Mouse (Mus musculus) right cerebral cortex, postnatal 25 days (tissue): ENCODE results near the gene Daam1.

ENCODE experiments used
- DNase-seq: peaks from one replicate; pipeline ENCODE4 v3.0.0; 2022

Daam1 gene

DNA sequence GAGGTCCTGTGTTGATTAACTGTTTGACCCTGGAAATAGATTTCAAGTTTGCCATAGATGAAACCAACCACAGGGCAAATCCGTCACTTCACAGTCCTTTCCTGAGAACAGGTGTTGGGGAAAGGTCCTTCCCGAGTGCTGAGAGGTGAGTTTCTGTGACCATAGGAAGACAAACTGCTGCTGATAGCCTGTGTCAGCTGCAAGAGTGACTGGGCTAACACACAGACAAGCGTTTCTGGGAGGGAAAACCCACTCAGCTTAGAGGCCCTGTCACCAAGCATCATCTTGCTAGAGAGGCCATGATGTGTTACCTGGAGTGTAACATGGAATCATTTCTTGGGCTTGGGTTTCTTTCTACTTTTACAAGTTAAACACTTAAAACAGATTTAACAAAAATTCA, 35.1 kb downstream of the Daam1 start:
- no peak for DNase-seq

DNA sequence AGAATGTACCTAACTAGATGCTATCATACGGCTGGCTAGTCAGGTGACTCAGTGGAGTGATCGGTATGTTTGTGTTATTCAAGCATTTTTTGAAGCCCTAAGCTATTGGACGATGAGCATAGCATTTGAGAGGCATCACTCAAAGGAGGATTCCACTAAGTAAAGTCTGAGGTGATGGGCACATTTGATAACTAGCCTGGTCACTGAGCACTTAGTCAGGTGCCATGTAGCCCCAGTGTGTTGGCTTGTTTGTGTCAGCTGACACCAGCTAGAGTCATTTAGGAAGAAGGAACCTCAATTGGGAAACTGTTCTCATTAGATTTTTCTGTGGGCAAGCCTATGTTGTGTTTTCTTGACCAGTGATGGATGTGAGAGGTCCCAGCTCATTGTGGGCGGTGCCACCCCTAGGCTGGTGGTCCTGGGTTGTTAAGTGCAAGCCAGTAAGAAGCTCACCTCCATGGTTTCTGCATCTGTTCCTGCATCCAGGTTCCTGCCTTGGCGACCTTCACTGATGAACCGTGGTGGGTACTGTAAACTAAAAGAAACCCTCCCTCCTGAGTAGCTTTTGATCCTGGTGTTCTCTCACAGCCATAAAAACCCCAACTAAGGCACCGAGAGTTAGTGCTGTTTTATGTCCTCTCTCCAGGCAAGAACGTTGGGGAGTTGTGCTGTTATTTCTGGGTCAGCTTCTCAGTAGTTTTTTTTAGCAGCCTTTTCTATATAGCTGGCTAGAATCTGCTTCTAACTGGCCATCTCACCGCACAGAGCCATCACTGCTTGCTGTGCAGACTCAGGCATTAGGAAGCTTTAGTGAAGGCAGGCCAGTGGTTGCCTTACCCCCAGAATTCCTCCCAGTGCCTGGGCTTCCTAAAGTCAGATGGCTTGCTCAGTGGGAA, 36.7 kb downstream of the Daam1 start:
- DNase-seq: no peak

DNA sequence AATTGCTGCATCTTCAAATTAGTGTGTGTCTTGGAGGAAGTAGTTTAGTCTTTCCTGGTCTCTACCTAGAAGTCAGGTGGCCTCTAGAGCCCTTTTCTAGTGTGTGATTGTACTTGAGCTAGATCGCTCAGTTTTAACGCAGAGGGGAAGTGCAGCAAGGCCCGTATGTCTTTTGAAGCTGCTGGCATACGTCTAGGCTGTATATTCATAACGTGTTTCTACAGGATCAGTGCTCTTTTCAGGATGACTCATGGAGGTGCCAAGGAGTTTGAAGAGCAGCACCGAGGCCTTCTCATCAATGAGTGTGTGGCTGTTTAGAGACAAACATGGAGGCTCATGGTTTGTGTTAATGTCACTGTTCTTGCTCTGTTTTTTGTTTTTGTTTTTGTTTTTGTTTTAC, 39.8 kb downstream of the Daam1 start:
- DNase-seq: no peak

DNA sequence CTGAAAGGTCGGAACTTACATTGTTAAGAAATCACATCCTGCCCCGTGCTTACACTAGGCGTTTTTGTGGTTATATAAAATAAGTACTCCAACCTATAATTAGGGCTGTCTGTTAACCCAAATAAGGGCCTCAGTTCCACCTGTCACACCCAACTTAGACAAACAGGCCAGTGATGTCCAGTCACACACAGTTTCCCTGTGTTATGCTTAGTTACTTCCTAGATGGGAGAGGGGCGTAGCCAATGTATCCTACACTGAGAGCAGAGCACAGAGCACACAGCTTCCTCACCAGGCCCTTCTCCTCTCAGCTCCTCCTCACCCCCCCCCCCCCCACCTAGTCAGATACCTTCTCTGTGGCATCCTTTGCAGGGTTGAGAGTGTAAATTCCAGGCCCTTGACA, 41.5 kb downstream of the Daam1 start:
- DNase-seq: no peak

DNA sequence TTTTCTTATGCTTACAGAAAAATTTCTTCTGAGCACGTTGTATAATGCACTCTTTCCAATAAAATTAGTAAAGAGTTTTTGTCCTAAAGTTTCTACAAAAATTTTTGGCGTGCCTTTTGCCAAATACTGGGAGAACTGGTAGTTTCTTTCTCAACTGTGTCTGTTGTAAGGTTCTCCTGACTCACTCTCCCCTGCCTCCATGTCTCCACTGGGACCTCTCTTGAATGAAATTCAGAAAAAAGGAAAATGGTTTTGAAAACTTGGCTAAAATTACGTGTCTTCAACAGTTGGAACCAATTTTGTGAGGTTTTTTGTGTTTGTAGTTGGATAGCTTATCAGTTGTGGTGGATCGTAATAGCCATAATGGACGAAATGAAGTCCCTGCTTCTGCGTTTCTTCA, 43.7 kb downstream of the Daam1 start:
- no peak for DNase-seq

DNA sequence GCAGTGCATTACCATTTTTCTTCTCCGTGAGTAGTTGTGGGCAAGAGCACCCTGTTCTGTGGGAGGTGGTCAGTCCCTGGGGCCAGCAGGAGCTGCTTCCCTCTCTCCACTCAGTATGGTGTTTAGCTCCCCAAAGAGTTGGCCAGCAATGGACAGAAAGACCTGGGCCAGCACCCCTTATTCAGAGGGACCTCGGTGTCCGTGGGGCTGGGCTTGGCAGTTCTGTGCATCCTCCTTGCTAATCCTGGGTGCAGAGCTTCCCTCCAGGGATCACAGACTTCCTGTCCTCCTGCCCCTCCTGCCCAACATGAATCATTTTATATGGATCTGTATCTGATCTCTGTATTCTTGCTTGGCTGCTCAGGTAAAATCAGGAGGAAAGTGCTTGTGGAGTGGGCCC, 44.1 kb downstream of the Daam1 start:
- no peak for DNase-seq

DNA sequence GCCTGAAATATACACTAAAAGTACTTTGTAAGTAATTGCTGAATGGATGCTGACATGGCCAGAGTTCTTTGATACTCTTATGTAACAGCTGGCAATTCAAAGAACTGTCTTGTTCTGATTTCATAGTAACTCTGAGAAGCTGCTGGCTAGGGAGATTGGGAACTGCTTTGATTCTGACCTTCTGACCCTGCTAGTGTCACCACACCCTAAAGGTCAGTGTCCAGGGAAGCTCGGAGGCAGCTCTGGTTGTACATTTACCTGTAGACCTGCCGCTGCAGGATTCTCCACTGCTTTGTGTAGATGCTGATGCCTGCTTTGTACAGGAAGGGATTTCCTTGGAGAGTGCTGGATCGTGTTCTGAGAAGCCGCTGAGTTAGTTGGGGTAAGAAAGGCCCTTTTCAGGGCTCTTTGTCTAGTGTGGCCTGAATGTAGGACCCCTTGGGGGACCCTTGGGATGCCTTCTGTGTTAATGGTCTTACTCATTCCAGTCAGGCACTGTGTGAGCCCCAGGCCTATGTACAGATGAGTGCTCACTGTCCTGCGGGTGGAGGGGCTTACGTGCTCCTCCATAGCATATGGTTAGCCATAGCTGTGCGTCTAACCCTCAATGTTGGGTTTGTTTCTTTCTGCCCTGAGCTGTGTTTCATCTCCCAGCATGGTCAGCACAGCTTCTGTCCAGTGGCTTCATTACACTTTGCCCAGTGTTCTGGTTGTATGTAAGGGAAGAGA, 45.0 kb downstream of the Daam1 start:
- DNase-seq: no peak

DNA sequence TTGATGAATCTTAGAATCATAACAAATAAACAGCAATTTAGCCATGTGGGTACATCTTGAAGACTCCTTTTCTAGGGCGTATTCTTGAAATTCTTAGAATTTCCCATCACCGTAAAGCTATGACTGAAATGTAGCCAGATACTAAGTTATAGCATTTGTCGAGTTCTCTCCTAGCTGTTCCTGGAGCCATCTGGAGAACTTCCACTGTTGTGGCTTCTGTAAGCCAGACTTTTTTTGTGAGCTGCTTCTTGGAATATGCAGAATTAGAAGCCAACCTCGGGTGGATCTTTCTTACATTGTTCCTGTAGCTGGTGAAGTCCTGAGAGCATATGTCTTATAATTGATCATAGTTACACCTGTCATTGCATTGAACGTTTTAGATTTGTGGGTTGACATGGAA, 50.1 kb downstream of the Daam1 start:
- no peak for DNase-seq

DNA sequence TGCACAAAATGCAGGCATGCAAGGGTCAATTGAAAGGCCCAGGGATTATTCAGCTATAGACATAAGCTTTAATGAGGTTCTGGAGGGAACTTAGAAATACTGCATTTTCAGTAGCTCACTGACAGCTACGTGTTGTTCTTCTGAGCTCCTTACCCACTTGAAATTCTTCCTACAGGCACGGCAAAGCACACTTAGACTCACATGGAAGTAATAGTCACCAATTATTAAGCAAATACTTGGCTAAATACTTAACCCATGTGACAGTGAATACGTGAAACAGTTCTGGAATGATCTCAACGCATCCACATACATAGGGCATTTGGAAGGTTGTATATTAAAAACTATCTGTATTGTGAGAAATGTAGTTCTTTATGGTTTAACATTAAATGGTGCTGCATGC, 50.6 kb downstream of the Daam1 start:
- no peak for DNase-seq

DNA sequence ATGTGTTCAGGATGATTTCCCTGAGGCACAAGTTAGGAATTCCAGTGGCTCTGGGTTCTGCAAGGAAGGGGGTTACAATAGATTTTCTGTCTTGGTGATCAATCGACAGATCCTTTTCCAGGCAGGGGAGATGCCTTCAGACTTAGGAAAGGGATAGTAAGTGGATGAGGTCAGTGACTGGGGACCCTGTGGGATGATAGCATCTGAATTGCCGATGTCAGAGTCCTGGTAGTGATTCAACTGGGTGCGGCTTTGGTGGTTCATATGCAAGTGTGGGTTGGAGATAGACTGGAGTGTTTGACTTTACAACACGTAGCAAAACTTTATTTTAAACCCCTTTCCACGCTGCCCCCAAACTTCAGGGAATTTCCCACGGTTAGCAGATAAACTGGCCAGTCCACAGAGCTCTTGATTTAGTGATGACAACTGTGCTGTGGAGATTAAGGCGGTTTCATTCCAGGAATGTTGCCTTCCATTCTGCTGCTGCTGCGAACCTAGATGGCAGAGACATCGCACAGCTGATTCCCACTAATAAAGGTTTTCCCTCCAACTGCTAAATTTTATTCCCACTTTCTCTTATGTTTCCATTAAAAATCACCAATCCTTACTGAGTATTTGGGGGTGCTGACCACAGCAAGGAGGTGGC, 52.3 kb downstream of the Daam1 start:
- no peak for DNase-seq

DNA sequence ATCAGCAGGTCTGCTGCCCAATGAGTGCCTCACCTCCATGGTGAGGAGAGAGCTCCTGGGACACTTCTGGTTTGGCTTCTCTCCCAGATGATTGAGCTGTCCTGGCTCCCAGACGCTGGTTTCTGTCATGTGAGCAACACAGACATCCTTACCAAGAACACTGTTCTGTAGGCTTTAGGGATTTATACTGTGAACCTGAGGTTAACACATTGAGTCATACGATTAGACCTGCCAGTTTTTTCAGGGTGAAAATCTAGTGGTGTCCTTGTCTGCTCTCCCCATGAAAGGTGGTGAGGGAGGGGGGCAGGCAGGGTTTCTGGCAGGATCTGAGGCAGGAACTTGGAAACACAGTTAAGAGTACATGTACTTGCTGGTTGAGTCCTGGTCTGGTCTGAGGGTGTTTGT, 54.3 kb downstream of the Daam1 start:
- no peak for DNase-seq

DNA sequence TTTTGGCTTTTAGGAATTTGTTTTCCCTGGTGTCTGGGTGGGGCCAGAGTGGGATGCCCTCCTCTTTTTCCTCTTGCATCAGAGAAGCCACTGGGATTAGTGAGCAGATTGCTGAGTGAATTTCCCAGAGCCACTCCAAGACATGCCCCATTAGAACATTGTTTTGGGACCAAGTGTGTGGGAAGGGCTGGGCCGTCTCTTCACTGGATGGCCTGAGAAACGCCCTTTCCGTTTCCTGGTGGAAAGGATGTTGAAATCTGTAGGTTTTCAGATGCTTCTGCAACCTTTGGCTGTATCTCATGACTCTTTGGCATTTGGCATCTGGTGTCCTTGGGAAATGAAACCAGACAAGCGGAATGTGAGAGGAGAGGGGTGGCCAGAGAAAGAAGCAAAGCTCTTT, 54.8 kb downstream of the Daam1 start:
- no peak for DNase-seq

DNA sequence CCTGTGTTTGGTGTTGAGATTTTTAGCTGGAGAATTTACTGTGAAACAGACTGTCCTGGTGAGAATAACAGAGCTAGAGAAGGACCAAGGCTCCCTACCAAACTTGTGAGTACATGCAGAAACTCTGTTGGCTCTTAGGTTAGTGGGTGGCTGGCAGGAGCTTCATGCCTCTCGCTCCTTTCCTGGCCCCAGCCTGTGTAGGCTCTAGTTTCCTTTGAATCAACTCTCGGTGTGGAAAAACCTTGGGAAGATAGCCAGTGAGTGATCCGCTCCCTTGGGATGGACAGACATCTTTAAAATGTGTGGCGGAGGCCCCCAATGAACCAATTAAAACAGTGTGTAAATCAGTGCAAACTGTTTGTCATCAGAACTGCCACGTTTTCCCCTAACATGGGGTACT, 55.5 kb downstream of the Daam1 start:
- no peak for DNase-seq

DNA sequence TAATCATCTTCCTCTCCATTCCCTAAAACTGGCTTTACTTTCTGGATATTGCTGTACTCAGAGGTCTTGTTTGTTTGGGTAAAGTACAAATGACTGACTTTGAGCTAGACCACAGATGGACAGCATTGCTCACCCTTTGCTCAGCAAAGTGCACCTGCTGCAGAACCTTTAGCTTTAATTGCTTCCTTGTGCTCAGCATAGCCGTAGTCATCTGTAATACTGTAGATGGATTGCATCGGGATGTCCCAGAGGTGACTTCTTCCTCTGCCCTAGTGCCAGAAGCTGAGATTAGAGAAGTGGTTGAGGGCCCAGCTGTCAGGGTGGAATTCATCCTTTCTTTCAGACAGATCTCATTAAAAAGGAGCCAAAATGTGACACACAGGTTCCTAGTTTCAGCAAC, 56.1 kb downstream of the Daam1 start:
- no peak for DNase-seq

DNA sequence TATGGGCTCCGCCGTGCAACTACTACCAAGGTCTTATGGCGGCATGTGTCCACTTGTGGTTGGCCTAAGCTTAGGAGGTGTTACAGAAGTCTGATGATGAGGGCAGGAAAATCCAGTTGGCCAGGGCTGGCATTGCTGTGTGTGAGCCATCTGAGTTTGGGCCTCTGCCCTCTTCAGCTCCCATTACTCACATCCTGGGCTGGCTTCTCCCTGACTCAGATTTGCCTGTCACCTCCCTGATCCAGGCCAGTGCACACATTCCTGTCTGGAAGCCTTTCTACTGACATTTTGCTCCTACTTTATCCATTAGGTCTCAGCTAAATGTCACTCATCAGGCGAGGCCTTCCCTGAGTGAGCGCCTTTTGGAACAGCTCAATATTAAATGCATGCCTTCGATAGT, 57.5 kb downstream of the Daam1 start:
- no peak for DNase-seq

DNA sequence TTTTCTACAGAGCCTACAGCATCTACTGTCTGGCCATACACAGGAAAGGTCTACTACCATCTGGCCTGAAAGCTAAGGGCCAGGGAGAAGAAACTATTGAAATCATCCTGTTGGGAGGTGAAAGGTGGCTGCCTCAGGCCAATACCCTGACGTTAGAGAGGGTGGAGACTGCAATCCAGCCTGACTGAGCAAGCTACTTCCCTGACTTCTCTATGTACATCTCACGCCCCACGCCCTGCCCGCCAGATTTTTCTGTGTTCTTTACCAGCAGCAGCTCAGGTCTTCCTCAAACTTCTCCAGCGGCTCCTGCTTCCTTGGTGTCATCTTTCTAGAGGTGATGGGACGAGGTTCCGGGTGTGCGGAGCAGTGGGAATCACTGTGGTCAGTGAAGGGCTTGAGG, 58.4 kb downstream of the Daam1 start:
- no peak for DNase-seq

DNA sequence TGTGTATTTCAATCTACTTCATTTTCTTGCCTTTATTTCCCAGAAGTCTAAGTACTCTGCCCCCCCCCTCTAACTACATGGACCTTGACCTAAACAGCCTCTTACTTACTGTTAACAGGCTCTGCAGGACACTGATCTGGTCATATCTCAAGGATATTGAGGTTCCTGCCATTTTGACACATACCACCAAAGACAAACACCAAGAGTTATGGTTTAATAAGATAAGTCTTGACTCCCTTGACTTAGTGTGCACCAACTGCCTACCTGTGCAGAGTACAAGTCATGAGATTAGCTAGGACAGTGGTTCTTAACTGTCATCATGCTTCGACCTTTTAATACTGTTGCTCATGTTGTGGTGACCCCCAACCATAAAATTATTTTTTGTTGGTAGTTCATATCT, 59.4 kb downstream of the Daam1 start:
- DNase-seq: no peak

DNA sequence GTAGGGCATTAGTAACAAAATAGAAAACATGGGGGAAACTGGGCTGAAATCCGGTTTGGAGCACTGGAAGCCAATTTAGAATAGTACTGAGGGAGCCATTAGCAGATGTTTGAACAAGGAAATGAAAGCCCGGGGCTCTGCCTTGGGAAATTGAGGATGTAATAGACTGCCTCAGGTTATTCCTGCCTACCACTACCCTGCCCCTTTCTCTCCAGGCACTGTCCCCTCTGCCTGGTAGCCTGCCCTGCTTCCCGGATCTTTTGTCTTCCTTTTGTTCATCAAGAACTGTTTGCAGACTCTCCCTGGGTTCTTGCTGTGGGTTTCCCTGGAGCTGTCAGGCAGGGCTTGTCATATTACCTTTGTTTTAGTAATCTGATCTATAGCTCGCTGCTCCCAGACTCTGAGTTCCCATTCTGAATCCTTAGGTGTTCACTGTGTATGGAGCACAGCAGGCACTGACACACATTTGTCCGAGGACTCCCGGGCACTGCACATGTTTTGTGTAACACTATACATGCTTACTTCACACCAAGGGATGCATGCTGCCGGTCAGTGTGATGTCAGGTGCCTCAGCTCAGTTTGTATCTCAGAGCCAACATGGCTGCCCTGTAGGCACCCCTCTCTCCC, 61.0 kb downstream of the Daam1 start:
- DNase-seq: no peak

DNA sequence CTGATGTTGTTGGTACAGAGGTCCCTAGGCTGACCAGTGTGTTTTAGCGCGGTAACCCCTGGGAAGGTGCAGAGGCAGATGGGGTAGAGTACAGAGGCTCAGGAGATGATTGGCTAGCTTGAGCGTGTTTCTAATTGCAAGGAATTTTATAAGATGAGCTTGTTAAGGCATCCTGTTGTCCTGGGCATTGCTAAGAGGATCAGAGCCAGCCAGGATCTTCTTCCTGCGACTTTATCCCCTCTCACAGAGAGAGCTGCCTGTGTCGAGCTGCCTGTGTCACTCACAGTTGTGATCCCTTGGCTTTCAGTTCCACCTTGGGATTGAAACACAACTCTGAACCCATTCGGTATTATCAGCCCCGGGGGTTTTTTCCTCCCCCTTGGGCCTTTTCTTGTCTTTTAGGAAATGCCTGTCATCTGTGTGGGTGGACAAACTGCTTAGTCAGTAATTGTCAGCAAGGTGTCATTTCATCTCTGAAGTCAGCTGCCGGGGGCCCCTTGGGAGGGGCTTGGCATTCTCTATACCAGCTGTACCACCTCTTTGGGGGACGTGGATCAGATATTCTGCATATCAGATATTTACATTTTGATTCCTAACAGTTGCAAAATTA, 62.2 kb downstream of the Daam1 start:
- no peak for DNase-seq

DNA sequence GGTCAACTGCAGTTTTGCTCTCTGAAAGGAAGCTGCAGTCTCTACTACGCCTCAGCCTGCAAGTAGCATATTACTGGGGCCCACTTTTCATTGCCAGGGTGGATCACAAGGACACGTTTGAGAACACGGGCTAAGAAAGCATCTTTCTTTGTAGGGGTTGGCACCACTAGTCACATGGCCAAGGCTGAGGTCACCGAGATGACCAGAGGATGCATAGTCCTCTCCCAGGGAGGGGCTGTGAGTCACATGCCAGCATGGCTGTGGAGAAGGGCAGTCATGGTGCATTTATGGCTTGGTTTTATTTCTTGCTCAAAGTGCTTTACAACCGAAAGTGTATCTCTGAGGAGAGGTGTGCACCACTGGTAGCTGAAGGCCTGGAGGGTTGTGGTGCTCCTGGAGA, 67.4 kb downstream of the Daam1 start:
- DNase-seq: no peak

DNA sequence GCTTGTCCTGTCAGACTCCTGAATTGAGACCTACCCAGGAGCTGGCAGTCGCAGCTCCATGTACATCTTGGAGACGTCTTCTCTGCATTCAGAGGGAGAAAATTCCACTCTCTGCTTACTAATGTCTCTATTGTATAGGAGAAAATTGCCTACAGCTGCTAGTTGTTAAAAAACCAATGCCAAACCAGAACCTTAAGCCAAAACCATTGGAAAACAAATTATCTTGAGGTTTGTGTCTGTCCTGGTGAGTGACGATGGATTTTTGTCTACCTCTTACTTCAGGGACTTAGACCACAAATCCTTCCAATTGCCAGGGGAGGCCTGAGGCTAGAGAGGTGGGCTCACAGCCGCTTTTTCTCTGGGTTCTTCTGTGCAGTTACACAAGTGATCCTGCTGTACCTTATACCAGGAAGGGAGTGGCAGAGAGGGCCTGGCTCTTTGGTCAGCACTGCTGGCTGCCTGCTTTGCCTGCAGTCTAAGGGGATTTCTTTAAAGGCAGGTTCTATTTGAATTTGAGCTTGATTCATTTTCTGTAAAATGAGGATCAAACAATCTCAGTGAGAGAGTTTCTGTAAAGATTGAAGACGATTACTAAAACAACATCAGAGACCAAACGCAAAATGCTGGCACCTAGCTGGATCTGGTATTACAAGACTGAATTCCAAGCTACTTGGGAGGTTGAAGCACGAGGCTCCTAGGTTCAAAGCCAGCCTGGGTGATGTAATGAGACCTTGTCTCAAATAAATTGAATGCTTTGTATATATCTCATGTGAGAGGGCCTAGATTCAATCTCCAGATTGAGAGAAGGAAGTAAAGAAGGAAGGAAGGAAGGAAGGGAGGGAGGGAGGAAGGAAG, 68.0 kb downstream of the Daam1 start:
- no peak for DNase-seq

DNA sequence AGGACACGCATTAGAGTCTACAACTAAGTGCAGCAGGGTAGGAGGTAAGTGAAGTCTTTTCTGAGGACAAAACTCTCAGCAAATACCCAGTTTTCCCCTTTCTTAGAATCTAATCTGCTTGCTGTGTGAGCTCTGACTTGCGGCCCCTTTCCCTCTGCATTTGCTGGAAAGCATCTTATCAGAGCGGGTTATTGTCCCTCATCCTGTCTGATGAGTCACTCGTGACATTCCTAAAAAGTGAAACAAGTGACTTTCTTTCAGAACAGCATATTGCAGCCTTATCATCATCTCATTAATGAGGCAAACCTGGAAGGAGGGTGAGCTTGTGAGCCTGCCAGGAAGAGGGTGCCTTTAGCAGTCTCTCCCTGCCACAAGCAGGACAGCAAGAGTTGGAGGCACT, 68.7 kb downstream of the Daam1 start:
- DNase-seq: no peak
